Mouse (Mus musculus) E14TG2a.4 (cell line): ENCODE results near the gene Surf4.

Experiments
- H3K27me3 ChIP-seq: 2 replicates; pipeline ENCODE4 v1.6.1; 2014; ENCODE audit warnings: low read length, control low read depth; ENCODE audit not compliant: insufficient read depth
- H3K36me3 ChIP-seq: 2 replicates; pipeline ENCODE4 v1.6.1; 2014; ENCODE audit warnings: low read length, control low read depth; ENCODE audit not compliant: insufficient read depth
- H3K4me1 ChIP-seq: replicated peaks from 2 replicates; pipeline ENCODE4 v1.6.1; 2014; ENCODE audit warnings: low read depth, low read length, control low read depth
- H3K4me3 ChIP-seq: replicated peaks from 2 replicates; pipeline ENCODE4 v1.5.1; 2014; ENCODE audit warnings: mild to moderate bottlenecking, low read length
- H3K9me3 ChIP-seq: 2 replicates; pipeline ENCODE4 v1.6.1; 2014; ENCODE audit warnings: low read length, control low read depth
- CTCF ChIP-seq: conservative IDR thresholded peaks from 2 replicates; pipeline ENCODE4 v1.5.1; 2014; ENCODE audit warnings: low read length
- NANOG ChIP-seq: IDR thresholded peaks from 2 replicates; pipeline ENCODE4 v1.6.1; 2014; ENCODE audit warnings: borderline replicate concordance, low read length, mixed read lengths
- POU5F1 ChIP-seq: IDR thresholded peaks from 2 replicates; pipeline ENCODE4 v1.6.1; 2014; ENCODE audit warnings: low read length, borderline replicate concordance

The Surf4 gene

DNA sequence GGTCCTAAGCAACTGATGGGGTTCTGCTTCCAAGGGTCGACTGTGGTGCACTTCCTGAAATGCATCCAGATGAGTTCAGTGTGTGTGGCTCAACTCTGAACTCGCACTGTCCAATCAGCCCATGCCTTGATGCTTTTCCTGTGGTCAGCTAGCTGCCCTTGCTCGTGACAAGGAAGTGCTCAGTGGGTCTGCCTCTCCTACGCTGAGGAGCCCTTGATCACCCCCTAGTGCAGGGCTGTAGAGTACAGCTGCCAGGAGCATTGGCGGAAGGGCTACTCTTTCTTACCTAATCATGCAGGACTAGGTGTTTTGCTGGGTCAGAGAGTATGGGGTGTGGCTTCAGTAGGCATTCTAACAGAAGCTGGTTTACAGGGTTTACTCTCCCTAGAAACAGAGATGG, 7.8 kb upstream of the Surf4 start:
- H3K27me3 ChIP-seq, result peaks cover 13% of the 10 kb centered on the region
- H3K36me3 ChIP-seq, result no peaks in the 10 kb centered on the region
- no peaks in the 10 kb centered on the region for H3K4me1 ChIP-seq
- no peaks in the 10 kb centered on the region for H3K9me3 ChIP-seq
- no peak overlapping the region for H3K4me3 ChIP-seq
- TF ChIP-seq CTCF, result no peak
- no peak for TF ChIP-seq POU5F1
- no peak for TF ChIP-seq NANOG

GRCm38 (mm10) chr2:26936425-26936824, 2.7 kb upstream of the Surf4 start:
- Histone ChIP-seq H3K27me3 (no peaks in the 10 kb centered on the region; the same call in 1 of the 2 replicates), H3K4me1 (peaks cover 25% of the 10 kb centered on the region), H3K9me3 (no peaks in the 10 kb centered on the region), H3K4me3 (no peak overlapping the region), H3K36me3 (peaks cover 5% of the 10 kb centered on the region)
- TF ChIP-seq POU5F1, result no peak
- TF ChIP-seq CTCF, result no peak
- no peak for TF ChIP-seq NANOG

- TF ChIP-seq POU5F1 (no peak), CTCF (no peak), NANOG (no peak)
Observed at GRCm38 (mm10) chr2:26935286-26935685, 1.6 kb upstream of the Surf4 start.

GRCm38 (mm10) chr2:26932473-26933303, 1.0 kb downstream of the Surf4 start:
- no peaks in the 10 kb centered on the region for H3K9me3 ChIP-seq
- H3K4me1 ChIP-seq, result peaks cover 46% of the 10 kb centered on the region
- no peak for TF ChIP-seq POU5F1
- TF ChIP-seq NANOG, result no peak
- TF ChIP-seq CTCF, result no peak
- H3K27me3 ChIP-seq, result no peaks in the 10 kb centered on the region; the same call in 1 of the 2 replicates
- peak overlapping the region; percentile 92 for H3K4me3 ChIP-seq
- H3K36me3 ChIP-seq, result peaks cover 41% of the 10 kb centered on the region

More at GRCm38 (mm10) chr2:26935286-26935685, 1.6 kb upstream of the Surf4 start:
- no peaks in the 10 kb centered on the region for H3K9me3 ChIP-seq
- H3K36me3 ChIP-seq, result peaks cover 16% of the 10 kb centered on the region
- H3K27me3 ChIP-seq, result no peaks in the 10 kb centered on the region; the same call in 1 of the 2 replicates
- H3K4me1 ChIP-seq, result peaks cover 36% of the 10 kb centered on the region
- no peak overlapping the region for H3K4me3 ChIP-seq

GRCm38 (mm10) chr2:26930390-26930789, 3.3 kb downstream of the Surf4 start:
- no peak overlapping the region for H3K4me3 ChIP-seq

GRCm38 (mm10) chr2:26927745-26928476, 5.8 kb downstream of the Surf4 start:
- peaks cover 89% of the 10 kb centered on the region for H3K36me3 ChIP-seq
- H3K4me3 ChIP-seq, result no peak overlapping the region
- H3K27me3 ChIP-seq, result no peaks in the 10 kb centered on the region
- peaks cover 31% of the 10 kb centered on the region for H3K4me1 ChIP-seq
- TF ChIP-seq POU5F1 (no peak), CTCF (no peak), NANOG (no peak)
- no peaks in the 10 kb centered on the region for H3K9me3 ChIP-seq

More at GRCm38 (mm10) chr2:26930390-26930789, 3.3 kb downstream of the Surf4 start:
- Histone ChIP-seq H3K27me3 (no peaks in the 10 kb centered on the region), H3K4me1 (peaks cover 46% of the 10 kb centered on the region), H3K36me3 (peaks cover 64% of the 10 kb centered on the region), H3K9me3 (no peaks in the 10 kb centered on the region)
- TF ChIP-seq CTCF (peak; percentile 53), POU5F1 (no peak)

- Histone ChIP-seq H3K9me3 (no peaks in the 10 kb centered on the region), H3K4me1 (peaks cover 38% of the 10 kb centered on the region), H3K36me3 (peaks cover 100% of the 10 kb centered on the region), H3K27me3 (no peaks in the 10 kb centered on the region), H3K4me3 (no peak overlapping the region)
- TF ChIP-seq POU5F1 (no peak), NANOG (no peak), CTCF (no peak)
Observed at GRCm38 (mm10) chr2:26921784-26922183, 11.9 kb downstream of the Surf4 start.

DNA sequence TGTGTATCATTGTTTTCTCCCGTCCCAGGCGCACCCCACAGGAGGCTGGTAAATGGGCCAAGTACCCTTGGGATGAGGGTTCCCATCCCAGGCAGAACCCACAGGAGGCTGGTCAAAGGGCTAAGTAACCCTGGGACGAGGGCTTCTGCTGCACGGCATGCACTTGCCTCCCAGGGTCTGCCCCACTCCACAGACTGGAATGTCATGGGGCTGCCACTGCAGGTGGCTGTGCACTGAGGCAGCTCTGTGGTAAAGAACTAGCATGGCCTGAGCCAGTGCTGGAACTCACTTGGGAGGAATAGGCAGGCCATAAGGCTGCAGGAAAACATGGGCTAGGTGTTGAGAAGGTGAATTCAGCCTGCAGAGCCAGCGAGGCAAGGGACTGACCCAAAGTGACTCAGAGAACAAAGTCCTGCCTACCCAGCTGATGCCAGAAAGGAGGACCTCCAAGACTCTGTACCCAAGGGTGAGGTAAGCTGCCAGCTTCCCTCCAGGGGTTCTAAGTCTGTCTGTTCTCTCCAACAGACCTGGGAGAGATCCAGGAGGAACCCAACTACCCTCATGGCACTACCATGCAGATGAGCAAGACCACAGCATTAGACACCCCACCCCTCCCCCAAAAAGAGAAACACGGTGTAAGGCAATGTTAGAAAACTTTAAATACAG, 13.4 kb downstream of the Surf4 start:
- H3K4me3 ChIP-seq, result no peak overlapping the region
- peaks cover 49% of the 10 kb centered on the region for H3K4me1 ChIP-seq
- H3K36me3 ChIP-seq, result peaks cover 87% of the 10 kb centered on the region
- H3K9me3 ChIP-seq, result peaks cover 2% of the 10 kb centered on the region; the same call in 1 of the 2 replicates
- TF ChIP-seq POU5F1, result no peak
- TF ChIP-seq NANOG, result no peak
- H3K27me3 ChIP-seq, result no peaks in the 10 kb centered on the region
